Mouse (Mus musculus): ENCODE measurements at regions not wholly inside any gene's neighbourhood (a gene's known extent, or its start where the extent isn't known, plus 50 kb on each side); places are given as distances from the start of the nearest gene placed in this dataset.

DNA sequence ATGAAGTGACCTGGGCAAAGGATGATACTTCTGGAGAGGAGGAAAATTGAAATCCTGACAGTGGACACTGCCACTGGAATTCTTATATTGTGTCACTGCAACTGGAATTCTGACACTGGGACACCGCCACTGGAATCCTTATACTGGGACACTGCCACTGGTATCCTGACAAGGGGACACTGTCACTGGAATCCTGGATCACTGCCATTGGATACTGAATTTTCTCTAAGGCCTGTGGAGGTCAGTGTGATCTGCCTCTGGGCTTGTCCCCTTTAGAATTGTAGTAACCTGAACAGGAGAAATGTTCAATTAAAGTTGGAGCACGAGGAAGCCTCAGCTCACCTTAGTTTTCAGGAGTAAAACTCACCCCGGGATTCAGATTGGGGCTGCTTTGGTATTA, 205.0 kb downstream of the Gm5447 start:
- H3K27me3 ChIP-seq (ENCODE audit: control insufficient read depth, insufficient read depth, low read length): no peaks in the 10 kb centered on the region
- 82% methylated on average over 3 of the region's 3 CpGs for WGBS
- ATAC-seq (ENCODE audit: low FRiP score): no peak

DNA sequence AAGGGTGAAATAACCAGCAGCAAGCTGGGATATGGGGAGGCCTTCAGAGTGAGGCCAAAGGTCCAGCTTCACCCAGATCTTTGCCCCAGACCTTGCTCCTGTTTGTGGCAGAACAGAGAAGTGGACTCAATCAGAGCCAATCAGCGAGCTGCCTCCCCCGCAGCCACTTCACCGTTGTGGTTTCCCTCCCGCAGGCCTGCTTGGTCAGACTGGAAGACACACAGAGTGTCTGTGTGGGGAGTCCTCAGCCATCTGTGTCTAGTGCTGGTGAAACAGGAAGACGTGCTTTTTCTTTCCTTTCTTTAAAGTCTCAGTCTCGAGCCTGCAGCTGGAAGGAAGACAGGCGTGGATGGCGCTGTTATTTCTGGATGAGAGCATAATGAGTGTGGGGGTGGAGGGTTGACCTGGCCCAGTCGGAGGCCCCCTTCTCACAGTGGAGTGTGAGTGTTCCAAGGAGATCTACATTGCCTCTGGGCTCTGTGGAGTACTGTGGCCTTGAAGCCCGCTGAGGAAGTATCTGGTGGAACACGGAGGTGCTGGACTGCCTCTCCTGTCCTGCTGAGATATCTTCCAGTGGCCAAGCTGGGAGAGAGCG, 205.5 kb downstream of the Gm5447 start:
- ATAC-seq (ENCODE audit: low FRiP score): no peak

More for the DNA sequence above, 205.0 kb downstream of the Gm5447 start:
- H3K9ac ChIP-seq (ENCODE audit: low read depth, low read length): no peak overlapping the region
- no peak for DNase-seq (ENCODE audit: low spot score)
- H3K27ac ChIP-seq (ENCODE audit: low read depth, low read length): no peak overlapping the region
- no peaks in the 10 kb centered on the region for H3K9me3 ChIP-seq (ENCODE audit: control insufficient read depth, low read length)
- no peaks in the 10 kb centered on the region for H3K36me3 ChIP-seq (ENCODE audit: control insufficient read depth, insufficient read depth, low read length)
- no peak overlapping the region for H3K4me3 ChIP-seq (ENCODE audit: low read depth, low read length)
- no peaks in the 10 kb centered on the region for H3K4me1 ChIP-seq (replicated peaks; ENCODE audit: control insufficient read depth, insufficient read depth, low read length)
- no peak overlapping the region for H3K4me2 ChIP-seq (replicated peaks; ENCODE audit: low read depth, low read length)

DNA sequence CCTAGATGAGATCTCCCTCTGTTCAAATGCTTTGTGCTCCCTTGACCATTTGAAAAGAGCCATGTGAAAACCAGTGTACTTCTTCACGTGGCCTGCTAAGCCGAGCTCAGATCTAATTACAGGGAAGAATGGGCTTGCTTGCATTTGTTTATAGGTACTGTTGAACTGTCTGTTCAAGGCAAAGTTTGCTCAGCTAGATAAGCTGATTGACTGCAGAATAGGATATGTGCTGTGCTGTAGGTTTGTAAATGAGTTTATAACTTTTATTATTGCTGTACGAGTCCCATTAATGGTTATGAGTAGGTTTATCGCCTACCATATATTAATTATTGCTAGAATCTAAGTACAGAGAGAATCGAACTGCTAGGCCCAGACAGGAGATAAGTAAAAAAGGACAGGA, 207.5 kb downstream of the Gm5447 start:
- WGBS: 82% methylated on average over 5 of the region's 5 CpGs
- no peaks in the 10 kb centered on the region for H3K36me3 ChIP-seq (ENCODE audit: control insufficient read depth, insufficient read depth, low read length)
- no peaks in the 10 kb centered on the region for H3K4me1 ChIP-seq (replicated peaks; ENCODE audit: control insufficient read depth, insufficient read depth, low read length)
- no peaks in the 10 kb centered on the region for H3K9me3 ChIP-seq (ENCODE audit: control insufficient read depth, low read length)
- no peak for ATAC-seq (ENCODE audit: low FRiP score)
- no peak overlapping the region for H3K27ac ChIP-seq (ENCODE audit: low read depth, low read length)
- H3K4me3 ChIP-seq (ENCODE audit: low read depth, low read length): no peak overlapping the region
- H3K9ac ChIP-seq (ENCODE audit: low read depth, low read length): no peak overlapping the region
- H3K27me3 ChIP-seq (ENCODE audit: control insufficient read depth, insufficient read depth, low read length): no peaks in the 10 kb centered on the region
- no peak overlapping the region for H3K4me2 ChIP-seq (replicated peaks; ENCODE audit: low read depth, low read length)
- no peak for DNase-seq (ENCODE audit: low spot score)

More for the DNA sequence above, 205.5 kb downstream of the Gm5447 start:
- H3K27me3 ChIP-seq (ENCODE audit: control insufficient read depth, insufficient read depth, low read length): no peaks in the 10 kb centered on the region
- no peak overlapping the region for H3K9ac ChIP-seq (ENCODE audit: low read depth, low read length)
- H3K36me3 ChIP-seq (ENCODE audit: control insufficient read depth, insufficient read depth, low read length): no peaks in the 10 kb centered on the region
- no peaks in the 10 kb centered on the region for H3K4me1 ChIP-seq (replicated peaks; ENCODE audit: control insufficient read depth, insufficient read depth, low read length)
- H3K27ac ChIP-seq (ENCODE audit: low read depth, low read length): no peak overlapping the region
- no peaks in the 10 kb centered on the region for H3K9me3 ChIP-seq (ENCODE audit: control insufficient read depth, low read length)
- 41% methylated on average over 12 of the region's 12 CpGs for WGBS
- DNase-seq (ENCODE audit: low spot score): peak; percentile 19
- no peak overlapping the region for H3K4me2 ChIP-seq (replicated peaks; ENCODE audit: low read depth, low read length)
- no peak overlapping the region for H3K4me3 ChIP-seq (ENCODE audit: low read depth, low read length)

GRCm38 (mm10) chr13:31184845-31185834, 211.1 kb downstream of the Gm5447 start:
- Histone ChIP-seq H3K4me3 (ENCODE audit: low read depth, low read length) (no peak overlapping the region), H3K4me1 (replicated peaks; ENCODE audit: control insufficient read depth, insufficient read depth, low read length) (no peaks in the 10 kb centered on the region), H3K9ac (ENCODE audit: low read depth, low read length) (no peak overlapping the region), H3K27me3 (ENCODE audit: control insufficient read depth, insufficient read depth, low read length) (no peaks in the 10 kb centered on the region), H3K36me3 (ENCODE audit: control insufficient read depth, insufficient read depth, low read length) (no peaks in the 10 kb centered on the region), H3K9me3 (ENCODE audit: control insufficient read depth, low read length) (no peaks in the 10 kb centered on the region), H3K27ac (ENCODE audit: low read depth, low read length) (no peak overlapping the region), H3K4me2 (replicated peaks; ENCODE audit: low read depth, low read length) (no peak overlapping the region)
- DNase-seq (ENCODE audit: low spot score): no peak
- WGBS: 82% methylated on average over 14 of the region's 14 CpGs
- no peak for ATAC-seq (ENCODE audit: low FRiP score)

DNA sequence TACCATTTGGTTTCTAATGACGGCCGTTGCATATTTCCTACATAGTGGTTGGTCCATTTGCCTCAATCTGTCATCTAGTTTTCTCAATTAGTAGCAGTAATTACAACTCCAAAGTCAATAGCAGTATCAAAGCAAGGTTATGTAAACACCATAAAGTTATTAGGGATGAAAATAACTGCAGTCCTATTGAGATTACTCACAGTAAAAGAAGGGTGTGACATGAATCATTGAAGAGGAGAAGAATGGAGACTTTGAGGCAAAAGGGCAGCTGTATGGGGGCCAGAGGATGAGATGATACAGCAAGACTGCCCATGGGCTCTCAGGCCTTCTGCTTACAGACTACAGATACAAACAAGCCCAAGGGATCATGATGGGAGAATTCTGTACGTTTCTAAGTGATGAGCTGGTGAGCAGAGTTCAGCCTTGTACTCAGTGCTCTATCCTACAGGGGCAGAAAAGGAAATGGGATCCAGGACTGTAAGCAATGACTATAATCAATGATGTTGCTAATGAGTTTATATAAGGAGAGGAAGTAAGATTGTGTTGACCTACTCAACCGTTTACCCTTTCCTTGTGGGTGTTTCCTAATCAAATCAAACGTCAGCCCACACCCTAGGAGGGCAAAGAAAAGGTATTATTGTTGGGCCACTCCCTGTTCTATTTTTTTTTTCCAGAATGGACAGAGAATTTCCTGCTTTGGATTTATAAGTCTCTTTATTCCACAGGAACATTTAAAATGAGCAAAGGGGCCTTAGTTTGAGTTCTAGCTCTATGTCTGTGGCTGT, 213.0 kb downstream of the Gm5447 start:
- no peaks in the 10 kb centered on the region for H3K4me1 ChIP-seq (replicated peaks; ENCODE audit: control insufficient read depth, insufficient read depth, low read length)
- no peak overlapping the region for H3K4me3 ChIP-seq (ENCODE audit: low read depth, low read length)
- ATAC-seq (ENCODE audit: low FRiP score) (no peak), DNase-seq (ENCODE audit: low spot score) (no peak)
- H3K9ac ChIP-seq (ENCODE audit: low read depth, low read length): no peak overlapping the region
- no peaks in the 10 kb centered on the region for H3K9me3 ChIP-seq (ENCODE audit: control insufficient read depth, low read length)
- H3K27me3 ChIP-seq (ENCODE audit: control insufficient read depth, insufficient read depth, low read length): no peaks in the 10 kb centered on the region
- H3K27ac ChIP-seq (ENCODE audit: low read depth, low read length): no peak overlapping the region
- H3K36me3 ChIP-seq (ENCODE audit: control insufficient read depth, insufficient read depth, low read length): no peaks in the 10 kb centered on the region
- 74% methylated on average over 5 of the region's 5 CpGs for WGBS
- no peak overlapping the region for H3K4me2 ChIP-seq (replicated peaks; ENCODE audit: low read depth, low read length)

DNA sequence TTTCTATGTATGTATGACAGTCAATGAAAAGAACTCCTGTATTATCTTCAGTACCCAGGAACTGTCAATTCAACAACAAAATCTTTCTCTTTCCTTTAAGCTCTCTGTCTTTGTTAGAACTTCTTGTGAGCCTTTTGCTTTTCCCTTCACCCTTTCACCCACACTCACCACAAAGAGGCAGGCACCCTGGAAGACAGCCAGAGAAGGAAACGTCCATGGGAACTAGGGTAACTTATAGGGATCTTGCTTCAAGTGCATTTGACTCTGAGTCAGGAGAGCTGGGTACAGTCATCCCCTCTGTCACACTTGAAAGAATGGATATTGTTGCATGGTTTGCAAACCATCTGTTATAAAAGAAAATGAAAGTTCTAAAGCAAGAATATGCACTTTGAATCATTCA, 215.1 kb downstream of the Gm5447 start:
- ATAC-seq (ENCODE audit: low FRiP score) (no peak), DNase-seq (ENCODE audit: low spot score) (no peak)
- Histone ChIP-seq H3K4me1 (replicated peaks; ENCODE audit: control insufficient read depth, insufficient read depth, low read length) (no peaks in the 10 kb centered on the region), H3K9me3 (ENCODE audit: control insufficient read depth, low read length) (no peaks in the 10 kb centered on the region), H3K4me2 (replicated peaks; ENCODE audit: low read depth, low read length) (no peak overlapping the region), H3K27ac (ENCODE audit: low read depth, low read length) (no peak overlapping the region), H3K9ac (ENCODE audit: low read depth, low read length) (no peak overlapping the region), H3K27me3 (ENCODE audit: control insufficient read depth, insufficient read depth, low read length) (no peaks in the 10 kb centered on the region), H3K36me3 (ENCODE audit: control insufficient read depth, insufficient read depth, low read length) (no peaks in the 10 kb centered on the region), H3K4me3 (ENCODE audit: low read depth, low read length) (no peak overlapping the region)
- WGBS: 66% methylated on average over 1 of the region's 1 CpGs

DNA sequence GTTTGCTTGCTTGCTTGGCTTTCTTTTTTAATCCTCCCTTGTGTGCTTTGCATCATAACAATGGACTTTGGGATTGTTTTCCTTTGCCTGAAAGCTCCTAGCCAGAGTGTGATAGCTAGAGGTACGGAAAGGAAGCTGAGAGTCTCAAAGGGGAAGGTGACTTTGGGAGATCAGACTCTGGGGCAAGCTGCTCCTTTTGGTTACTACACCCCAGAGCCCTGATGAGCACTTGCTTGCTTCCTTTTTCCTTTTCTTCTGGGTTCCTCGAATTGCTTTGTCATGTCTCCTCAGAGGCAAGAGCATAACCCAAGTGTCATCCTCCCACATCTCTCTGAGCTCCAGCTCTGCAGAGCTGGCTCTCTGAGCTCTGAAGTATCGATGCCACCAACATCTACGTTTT, 216.0 kb downstream of the Gm5447 start:
- no peak overlapping the region for H3K4me3 ChIP-seq (ENCODE audit: low read depth, low read length)
- H3K36me3 ChIP-seq (ENCODE audit: control insufficient read depth, insufficient read depth, low read length): no peaks in the 10 kb centered on the region
- no peak overlapping the region for H3K9ac ChIP-seq (ENCODE audit: low read depth, low read length)
- no peak overlapping the region for H3K27ac ChIP-seq (ENCODE audit: low read depth, low read length)
- no peaks in the 10 kb centered on the region for H3K9me3 ChIP-seq (ENCODE audit: control insufficient read depth, low read length)
- ATAC-seq (ENCODE audit: low FRiP score): no peak
- no peak for DNase-seq (ENCODE audit: low spot score)
- H3K4me2 ChIP-seq (replicated peaks; ENCODE audit: low read depth, low read length): no peak overlapping the region
- H3K27me3 ChIP-seq (ENCODE audit: control insufficient read depth, insufficient read depth, low read length): no peaks in the 10 kb centered on the region
- WGBS: 79% methylated on average over 4 of the region's 4 CpGs
- no peaks in the 10 kb centered on the region for H3K4me1 ChIP-seq (replicated peaks; ENCODE audit: control insufficient read depth, insufficient read depth, low read length)

GRCm38 (mm10) chr13:31191344-31192139, 217.5 kb downstream of the Gm5447 start:
- no peaks in the 10 kb centered on the region for H3K4me1 ChIP-seq (replicated peaks; ENCODE audit: control insufficient read depth, insufficient read depth, low read length)
- H3K27ac ChIP-seq (ENCODE audit: low read depth, low read length): no peak overlapping the region
- no peaks in the 10 kb centered on the region for H3K36me3 ChIP-seq (ENCODE audit: control insufficient read depth, insufficient read depth, low read length)
- H3K9ac ChIP-seq (ENCODE audit: low read depth, low read length): no peak overlapping the region
- no peak for ATAC-seq (ENCODE audit: low FRiP score)
- no peak overlapping the region for H3K4me2 ChIP-seq (replicated peaks; ENCODE audit: low read depth, low read length)
- 87% methylated on average over 7 of the region's 7 CpGs for WGBS
- no peaks in the 10 kb centered on the region for H3K27me3 ChIP-seq (ENCODE audit: control insufficient read depth, insufficient read depth, low read length)
- no peaks in the 10 kb centered on the region for H3K9me3 ChIP-seq (ENCODE audit: control insufficient read depth, low read length)
- H3K4me3 ChIP-seq (ENCODE audit: low read depth, low read length): no peak overlapping the region
- DNase-seq (ENCODE audit: low spot score): no peak
